Mouse (Mus musculus): ENCODE measurements around the gene Map2k1.
"Not testable (repeated sequence)": the region's sequence is repeated elsewhere in the genome, so short reads cannot be mapped to it uniquely, and the experiment has no call there.

- TF ChIP-seq SRF (IDR thresholded peaks at IDR 0.05; ENCODE audit: control insufficient read depth, insufficient read length, low read depth); POLR2A (IDR thresholded peaks at IDR 0.05; ENCODE audit: insufficient read length, low read depth); E2F4 (IDR thresholded peaks at IDR 0.05; ENCODE audit: insufficient read depth); CEBPB (IDR thresholded peaks at IDR 0.05; ENCODE audit: insufficient read depth, poor library complexity, severe bottlenecking): not testable (repeated sequence)
- peak; percentile 48 for TF ChIP-seq POLR2AphosphoS2 (IDR thresholded peaks at IDR 0.05; ENCODE audit: insufficient read length, low read depth)
Measured at GRCm38 (mm10) chr9:64183295-64183694, 70.1 kb downstream of the Map2k1 start.

Data from myocyte (in vitro differentiated cells).